Mouse (Mus musculus) lung, postnatal 25 days (tissue): ENCODE data around the gene Smc4.

ENCODE experiments used
- DNase-seq: peaks from one replicate; pipeline ENCODE4 v3.0.0; 2022; ENCODE audit warnings: low spot score

The Smc4 gene

GRCm38 (mm10) chr3:69004437-69005337 lies at the start of gene Smc4, which contains the start of gene Ift80:
Gene Smc4 (plus strand): TSS chr3:69004738.
Gene Ift80 (minus strand): TSS chr3:69004570.
- DNase-seq: peak; percentile 96

GRCm38 (mm10) chr3:68956454-68956853 lies 48.1 kb upstream of the Smc4 start:
- no peak for DNase-seq

- DNase-seq: no peak
Measured at GRCm38 (mm10) chr3:68957413-68957812, 47.1 kb upstream of the Smc4 start.

GRCm38 (mm10) chr3:68964682-68965081 lies 39.9 kb upstream of the Smc4 start:
- no peak for DNase-seq

- peak; percentile 34 for DNase-seq
Measured at GRCm38 (mm10) chr3:68966527-68967285, 37.8 kb upstream of the Smc4 start.

- peak; percentile 50 for DNase-seq
Measured at GRCm38 (mm10) chr3:68967404-68967803, 37.1 kb upstream of the Smc4 start.

GRCm38 (mm10) chr3:68969091-68969590 lies 35.4 kb upstream of the Smc4 start:
- no peak for DNase-seq

GRCm38 (mm10) chr3:68973574-68973973 lies 31.0 kb upstream of the Smc4 start:
- DNase-seq: no peak

GRCm38 (mm10) chr3:68974639-68975532 lies 29.7 kb upstream of the Smc4 start:
- DNase-seq: no peak

GRCm38 (mm10) chr3:68975533-68976490 lies 28.7 kb upstream of the Smc4 start:
- DNase-seq: no peak

- DNase-seq: no peak
Measured at GRCm38 (mm10) chr3:68977696-68978095, 26.8 kb upstream of the Smc4 start.

GRCm38 (mm10) chr3:68979187-68979586 lies 25.4 kb upstream of the Smc4 start:
- no peak for DNase-seq

- DNase-seq: peak; percentile 39
Measured at GRCm38 (mm10) chr3:68980898-68981297, 23.6 kb upstream of the Smc4 start.

GRCm38 (mm10) chr3:68986550-68986949 lies 18.0 kb upstream of the Smc4 start:
- DNase-seq: no peak

- no peak for DNase-seq
Measured at GRCm38 (mm10) chr3:69002781-69003180, 1.8 kb upstream of the Smc4 start.

- DNase-seq: no peak
Measured at GRCm38 (mm10) chr3:69004055-69004436, 492 bp upstream of the Smc4 start.

GRCm38 (mm10) chr3:69005338-69006245 lies 1.1 kb downstream of the Smc4 start:
- peak; percentile 41 for DNase-seq

- DNase-seq: no peak
Measured at GRCm38 (mm10) chr3:69006246-69006760, 1.8 kb downstream of the Smc4 start.

- no peak for DNase-seq
Measured at GRCm38 (mm10) chr3:69008873-69009272, 4.3 kb downstream of the Smc4 start.
